Mouse (Mus musculus) liver, embryonic 16.5 days (tissue): Measurements from ENCODE around the gene Srrm1. TPM values are rescaled to one million over a fixed set of nuclear protein-coding genes. Genes with fewer than 3 reads are reported as not detected.

ENCODE experiments used
- ATAC-seq: fragments of 200-750 bp; cut with Nextera tagmentation; 2 replicates; pipeline ENCODE4 v1.8.0; 2017; ENCODE audit warnings: low read depth, mild to moderate bottlenecking, moderate number of reproducible peaks, moderate library complexity
- H3K27ac ChIP-seq: fragments of 300-500 bp; sonication (generic); 2 replicates; pipeline ENCODE4 v1.5.1; 2014; ENCODE audit warnings: mild to moderate bottlenecking, low read length
- H3K27me3 ChIP-seq: fragments of 300-500 bp; sonication (generic); 2 replicates; pipeline ENCODE4 v1.6.1; 2014; ENCODE audit warnings: low read depth, low read length, mixed read lengths; ENCODE audit not compliant: control insufficient read depth, insufficient read depth
- H3K36me3 ChIP-seq: fragments of 300-500 bp; sonication (generic); 2 replicates; pipeline ENCODE4 v1.6.1; 2014; ENCODE audit warnings: mild to moderate bottlenecking; ENCODE audit not compliant: control insufficient read depth, insufficient read depth
- H3K4me1 ChIP-seq: fragments of 300-500 bp; sonication (generic); 2 replicates; pipeline ENCODE4 v1.6.1; 2014; ENCODE audit warnings: low read depth, low read length, mixed read lengths; ENCODE audit not compliant: control insufficient read depth
- H3K4me2 ChIP-seq: fragments of 300-500 bp; sonication (generic); 2 replicates; pipeline ENCODE4 v1.6.1; 2014; ENCODE audit warnings: low read depth, low read length, mixed read lengths
- H3K4me3 ChIP-seq: fragments of 300-500 bp; sonication (generic); 2 replicates; pipeline ENCODE4 v1.5.1; 2014; ENCODE audit warnings: low read depth, mild to moderate bottlenecking, low read length
- H3K9ac ChIP-seq: fragments of 300-500 bp; sonication (generic); 2 replicates; pipeline ENCODE4 v1.6.1; 2014; ENCODE audit warnings: low read depth, low read length
- H3K9me3 ChIP-seq: fragments of 300-500 bp; sonication (generic); replicated peaks from 2 replicates; pipeline ENCODE4 v1.6.1; 2016; ENCODE audit warnings: low read length; ENCODE audit not compliant: control insufficient read depth
- WGBS: fragments of 180-500 bp; shearing (Covaris S2); extraction: QIAGEN DNeasy Blood & Tissue Kit; methylation state at CpG from one replicate; pipeline ENCODE4 v1.1.7; 2014; ENCODE audit not compliant: insufficient replicate concordance; 5-methylcytosine and 5-hydroxymethylcytosine counted together
- polyA plus RNA-seq: library from polyadenylated mRNA; unstranded; fragments of >200 nt; fragmentation: Nextera tagmentation; extraction: Ambion mirVana; gene quantifications from 2 replicates; pipeline ENCODE4 v1.2.1, GENCODE M21; 2015

Gene Srrm1
- polyA plus RNA-seq, 1 experiment from 2014 or later, result 93.8 TPM

DNA sequence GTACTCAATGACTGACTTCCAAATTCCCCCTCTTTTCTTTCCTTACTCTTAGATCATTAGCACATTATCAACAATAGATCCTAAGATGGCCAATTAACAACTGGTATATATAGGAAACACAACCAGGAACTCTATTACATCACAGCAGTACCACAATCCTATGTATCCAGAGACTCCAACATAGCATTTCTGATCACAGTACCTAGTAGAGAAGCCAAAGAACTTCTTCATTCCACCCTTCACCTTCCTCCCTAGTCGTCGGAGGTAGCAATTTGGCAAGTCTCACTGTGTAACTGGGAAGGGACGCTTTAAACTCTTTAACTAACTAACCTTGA, 17.1 kb downstream of the Srrm1 start:
- Histone ChIP-seq H3K27ac (peak overlapping the region; percentile 28; the same call in 1 of the 2 replicates), H3K27me3 (no peaks in the 10 kb centered on the region), H3K4me1 (peaks cover 3% of the 10 kb centered on the region), H3K36me3 (peaks cover 93% of the 10 kb centered on the region), H3K4me3 (no peak overlapping the region), H3K9me3 (no peaks in the 10 kb centered on the region), H3K4me2 (no peak overlapping the region), H3K9ac (no peak overlapping the region)
- WGBS, result 82% methylated on average over 3 of the region's 3 CpGs
- no peak for ATAC-seq

DNA sequence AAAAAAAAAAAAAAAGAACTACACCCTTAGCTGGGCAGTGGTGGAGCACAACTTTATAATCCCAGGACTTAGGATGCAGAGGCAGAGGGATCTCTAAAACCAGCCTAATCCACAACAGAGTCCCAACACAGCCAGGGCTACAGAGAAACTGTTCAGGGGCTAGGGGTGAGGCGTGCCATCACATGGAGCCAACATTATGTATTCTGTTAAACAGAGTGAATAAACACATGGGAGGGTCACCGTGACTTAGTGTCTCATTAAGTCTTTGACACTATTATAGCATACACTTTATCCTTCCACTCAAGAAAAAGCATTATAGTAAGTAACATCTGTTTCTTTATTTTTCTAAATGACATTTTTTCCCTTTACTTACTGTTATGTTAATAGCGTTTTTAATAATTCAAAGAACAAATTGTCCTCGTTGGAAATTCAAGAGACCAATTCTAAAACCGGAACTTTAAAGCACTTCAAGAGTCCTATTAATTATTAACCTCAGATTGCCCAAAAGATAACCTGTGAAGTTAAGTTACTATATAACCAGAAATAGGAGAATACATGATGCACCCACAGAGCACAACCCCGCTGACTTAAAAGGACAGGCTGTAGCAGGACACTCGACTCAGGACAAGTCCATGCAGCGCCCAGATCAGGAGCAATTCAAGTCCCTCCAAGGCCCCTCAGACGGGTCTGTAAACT, 17.6 kb downstream of the Srrm1 start:
- 75% methylated on average over 9 of the region's 9 CpGs for whole genome bisulfite sequencing
- ATAC-seq, result peak; percentile 87
- no peak overlapping the region for H3K4me2 ChIP-seq
- no peaks in the 10 kb centered on the region for H3K27me3 ChIP-seq
- H3K9ac ChIP-seq, result no peak overlapping the region
- H3K9me3 ChIP-seq, result no peaks in the 10 kb centered on the region
- peak overlapping the region; percentile 67; the same call in 1 of the 2 replicates for H3K27ac ChIP-seq
- peaks cover 91% of the 10 kb centered on the region for H3K36me3 ChIP-seq
- H3K4me1 ChIP-seq, result peaks cover 3% of the 10 kb centered on the region
- H3K4me3 ChIP-seq, result no peak overlapping the region

DNA sequence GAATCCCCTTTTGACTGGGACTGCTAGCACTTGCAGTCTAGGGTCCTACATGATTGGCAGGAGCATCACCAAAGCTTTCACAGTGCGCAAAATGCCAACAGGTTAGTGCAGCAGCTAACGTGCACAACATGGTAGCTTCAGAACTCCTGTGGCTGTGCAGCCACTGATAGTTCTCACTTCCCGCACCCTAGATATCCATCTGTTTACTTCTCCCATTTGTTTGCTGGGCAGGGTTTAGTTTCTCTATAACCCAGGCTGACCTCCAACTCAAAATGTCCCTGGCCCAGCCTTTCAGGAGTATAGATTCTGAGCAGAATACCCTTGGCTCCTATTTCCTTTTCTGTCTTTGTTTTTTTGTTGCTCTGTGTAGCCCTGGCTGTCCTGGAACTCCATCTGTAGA, 26.7 kb downstream of the Srrm1 start:
- Histone ChIP-seq H3K36me3 (peaks cover 91% of the 10 kb centered on the region), H3K4me3 (no peak overlapping the region), H3K27me3 (no peaks in the 10 kb centered on the region), H3K27ac (peak overlapping the region; percentile 11), H3K9ac (no peak overlapping the region), H3K4me1 (no peaks in the 10 kb centered on the region; the same call in 1 of the 2 replicates), H3K9me3 (no peaks in the 10 kb centered on the region), H3K4me2 (no peak overlapping the region)
- WGBS, result 86% methylated on average over 3 of the region's 3 CpGs
- peak; percentile 70 for ATAC-seq

GRCm38 (mm10) chr4:135326046-135326445, 27.1 kb downstream of the Srrm1 start:
- Histone ChIP-seq H3K9ac (no peak overlapping the region), H3K27ac (0 out of 2 replicates have a peak overlapping the region, but pooled peaks have one; percentile 11), H3K27me3 (no peaks in the 10 kb centered on the region), H3K4me3 (no peak overlapping the region), H3K36me3 (peaks cover 91% of the 10 kb centered on the region), H3K4me2 (no peak overlapping the region), H3K9me3 (no peaks in the 10 kb centered on the region), H3K4me1 (no peaks in the 10 kb centered on the region; the same call in 1 of the 2 replicates)
- 0 out of 2 replicates have a peak, but pooled peaks have one; percentile 36 for ATAC-seq

DNA sequence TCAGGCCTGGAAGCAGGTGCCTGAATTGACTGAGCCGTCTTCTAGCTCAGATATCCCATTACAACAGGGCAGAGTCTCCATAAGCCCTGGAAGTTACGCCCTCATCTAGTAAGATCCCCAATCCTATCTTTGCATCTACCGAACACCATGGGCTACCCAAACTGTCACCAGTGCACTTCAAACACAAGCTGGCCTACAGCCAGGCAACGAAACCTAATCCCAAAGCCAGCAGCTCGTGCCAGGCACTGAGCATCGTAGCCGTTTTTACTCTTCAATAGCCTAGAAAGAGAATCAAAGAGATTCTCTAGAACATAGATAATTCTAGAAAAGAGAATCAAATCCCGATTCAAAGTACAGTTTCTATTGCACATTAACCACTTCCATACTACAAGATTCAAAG, 30.1 kb downstream of the Srrm1 start:
- Histone ChIP-seq H3K36me3 (peaks cover 92% of the 10 kb centered on the region), H3K27ac (no peak overlapping the region), H3K27me3 (no peaks in the 10 kb centered on the region), H3K4me3 (no peak overlapping the region), H3K9ac (no peak overlapping the region), H3K9me3 (no peaks in the 10 kb centered on the region), H3K4me2 (no peak overlapping the region), H3K4me1 (no peaks in the 10 kb centered on the region; the same call in 1 of the 2 replicates)
- ATAC-seq, result no peak
- WGBS, result 87% methylated on average over 8 of the region's 8 CpGs

DNA sequence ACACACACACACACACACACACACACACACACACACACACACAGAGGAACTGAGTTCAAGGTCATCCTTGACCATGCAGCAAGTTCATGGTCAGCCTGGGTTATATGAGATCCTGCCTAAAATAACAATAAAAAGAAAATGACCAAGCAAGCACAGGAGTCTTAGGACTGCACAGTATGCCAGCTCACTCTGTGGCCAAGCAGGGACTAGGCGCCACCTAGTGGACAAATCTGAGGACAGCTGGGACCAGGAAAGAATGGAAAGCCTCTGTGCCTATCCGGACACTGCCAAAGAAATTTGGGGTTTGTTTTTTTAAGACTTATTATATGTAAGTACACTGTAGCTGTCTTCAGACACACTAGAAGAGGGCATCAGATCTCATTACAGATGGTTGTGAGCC, 35.2 kb downstream of the Srrm1 start:
- WGBS, result 18% methylated on average over 2 of the region's 2 CpGs

GRCm38 (mm10) chr4:135317539-135317938, 35.6 kb downstream of the Srrm1 start:
- H3K4me2 ChIP-seq, result no peak overlapping the region
- peaks cover 26% of the 10 kb centered on the region for H3K4me1 ChIP-seq
- WGBS, result 90% methylated on average over 4 of the region's 4 CpGs
- H3K27ac ChIP-seq, result no peak overlapping the region
- H3K9ac ChIP-seq, result no peak overlapping the region
- H3K36me3 ChIP-seq, result peaks cover 65% of the 10 kb centered on the region
- no peak overlapping the region for H3K4me3 ChIP-seq
- H3K27me3 ChIP-seq, result no peaks in the 10 kb centered on the region
- H3K9me3 ChIP-seq, result peaks cover 4% of the 10 kb centered on the region; the same call in 1 of the 2 replicates
- ATAC-seq, result no peak

More for the DNA sequence above, 35.2 kb downstream of the Srrm1 start:
- no peak overlapping the region for H3K27ac ChIP-seq
- ATAC-seq, result peak; percentile 30; the same call in 1 of the 2 replicates
- peaks cover 21% of the 10 kb centered on the region for H3K4me1 ChIP-seq
- no peaks in the 10 kb centered on the region for H3K27me3 ChIP-seq
- H3K36me3 ChIP-seq, result peaks cover 69% of the 10 kb centered on the region
- no peak overlapping the region for H3K4me2 ChIP-seq
- no peak overlapping the region for H3K4me3 ChIP-seq
- H3K9me3 ChIP-seq, result peaks cover 4% of the 10 kb centered on the region; the same call in 1 of the 2 replicates
- H3K9ac ChIP-seq, result no peak overlapping the region

DNA sequence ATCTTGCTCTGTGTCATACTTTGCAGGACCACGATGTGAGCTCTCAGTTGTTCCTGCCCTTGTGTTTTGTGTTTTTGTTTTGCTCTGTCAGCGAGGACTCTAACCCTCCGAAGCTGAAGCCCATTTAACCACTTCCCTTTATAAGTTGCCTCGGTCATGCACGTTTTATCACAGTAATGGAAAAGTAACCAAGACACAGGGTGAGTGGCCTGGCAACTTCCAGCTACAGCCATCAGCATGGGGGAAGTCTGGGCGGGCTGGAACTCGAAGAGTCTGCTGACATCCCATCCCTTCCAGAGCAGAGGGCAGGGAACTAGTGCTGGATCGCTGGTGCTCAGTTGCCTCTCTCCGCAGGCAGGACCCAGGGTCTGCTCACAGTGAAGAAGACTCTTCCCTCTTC, 37.8 kb downstream of the Srrm1 start:
- H3K4me1 ChIP-seq, result peaks cover 32% of the 10 kb centered on the region
- peaks cover 44% of the 10 kb centered on the region for H3K36me3 ChIP-seq
- WGBS, result 85% methylated on average over 9 of the region's 9 CpGs
- peak overlapping the region; percentile 80 for H3K27ac ChIP-seq
- no peak overlapping the region for H3K9ac ChIP-seq
- peaks cover 4% of the 10 kb centered on the region; the same call in 1 of the 2 replicates for H3K9me3 ChIP-seq
- ATAC-seq, result no peak
- no peak overlapping the region for H3K4me3 ChIP-seq
- H3K27me3 ChIP-seq, result no peaks in the 10 kb centered on the region
- no peak overlapping the region for H3K4me2 ChIP-seq

- Histone ChIP-seq H3K27ac (peak overlapping the region; percentile 80), H3K9me3 (peaks cover 4% of the 10 kb centered on the region; the same call in 1 of the 2 replicates), H3K27me3 (no peaks in the 10 kb centered on the region), H3K4me3 (peak overlapping the region; percentile 42), H3K36me3 (peaks cover 35% of the 10 kb centered on the region), H3K9ac (peak overlapping the region; percentile 43), H3K4me2 (peak overlapping the region; percentile 66), H3K4me1 (peaks cover 32% of the 10 kb centered on the region)
- ATAC-seq, result peak; percentile 79
- WGBS, result 19% methylated on average over 11 of the region's 11 CpGs
Observed at GRCm38 (mm10) chr4:135314419-135314832, 38.7 kb downstream of the Srrm1 start.
